In genomic region chr17:63862399-63862798, GRCm38 (mm10) we compare ENCODE assay signal across 13 mouse cellular contexts. TPM values are rescaled to one million over a fixed set of nuclear protein-coding genes. Genes with fewer than 3 reads are reported as not detected.
DNase-seq lines count a peak whose midpoint lies in the region; ATAC-seq and TF ChIP-seq lines count a peak whose summit lies in the region.
"Had no signal": no experiment of that assay in that cellular context is flagged by ENCODE, and none has a peak within 500 bp of the region (broad histone marks: within the 10 kb centered on the region; RNA-seq: fewer than 3 reads in every experiment).

No protein-coding gene starts in this region.

- no peak overlapping the region for H3K9ac ChIP-seq in heart, postnatal 0 days (replicated peaks; ENCODE audit: low read depth, low read length)
- H3K9ac ChIP-seq in lung, embryonic 15.5 days: no peak overlapping the region
- H3K9ac ChIP-seq in embryonic facial prominence, embryonic 14.5 days (ENCODE audit: low read depth, low read length): no peak overlapping the region

- H3ac ChIP-seq in myocyte (ENCODE audit: control insufficient read depth, insufficient read length): no peak overlapping the region

- TF ChIP-seq POLR2A in myocyte (IDR thresholded peaks at IDR 0.05; ENCODE audit: insufficient read length, low read depth): no peak

- no peaks in the 10 kb centered on the region for H3K27me3 ChIP-seq in heart, postnatal 0 days (ENCODE audit: control insufficient read depth, insufficient read depth, low read length)
- no peaks in the 10 kb centered on the region for H3K27me3 ChIP-seq in lung, embryonic 15.5 days
- H3K27me3 ChIP-seq in embryonic facial prominence, embryonic 14.5 days (replicated peaks; ENCODE audit: control insufficient read depth, insufficient read depth, low read length): no peaks in the 10 kb centered on the region
- no peaks in the 10 kb centered on the region for H3K27me3 ChIP-seq in myocyte (ENCODE audit: control insufficient read depth, insufficient read depth, insufficient read length)
- H3K27me3 ChIP-seq: embryonic facial prominence, embryonic 12.5 days had no signal

- TF ChIP-seq EP300 in heart, postnatal 0 days (IDR thresholded peaks at IDR 0.05; ENCODE audit: low read depth): no peak

- peaks cover 28% of the 10 kb centered on the region for H3K79me2 ChIP-seq in myocyte (ENCODE audit: control insufficient read depth, insufficient read depth)

- ATAC-seq in heart, postnatal 0 days (ENCODE audit: insufficient read depth, low read depth): no peak
- ATAC-seq in lung, embryonic 15.5 days (ENCODE audit: borderline replicate concordance, extremely low read depth, low FRiP score, low TSS enrichment): no peak
- no peak for ATAC-seq in embryonic facial prominence, embryonic 14.5 days (ENCODE audit: low read depth)

- 31% methylated on average over 3 of the region's 3 CpGs for WGBS in heart, postnatal 0 days
- 40% methylated on average over 3 of the region's 3 CpGs for WGBS in lung, embryonic 15.5 days
- WGBS in embryonic facial prominence, embryonic 14.5 days: 72% methylated on average over 3 of the region's 3 CpGs

- H3K4me2 ChIP-seq in heart, postnatal 0 days (ENCODE audit: low read depth, low read length): peak overlapping the region; percentile 76; the same call in 1 of the 2 replicates
- peak overlapping the region; percentile 90; the same call in 1 of the 2 replicates for H3K4me2 ChIP-seq in lung, embryonic 15.5 days
- H3K4me2 ChIP-seq in embryonic facial prominence, embryonic 14.5 days (ENCODE audit: low read depth, low read length): peak overlapping the region; percentile 63
- H3K4me2 ChIP-seq in myocyte (ENCODE audit: low read depth): peak overlapping the region; percentile 99

- H3K9me3 ChIP-seq in heart, postnatal 0 days (replicated peaks; ENCODE audit: control insufficient read depth, low read length): no peaks in the 10 kb centered on the region
- H3K9me3 ChIP-seq in lung, embryonic 15.5 days: no peaks in the 10 kb centered on the region
- no peaks in the 10 kb centered on the region for H3K9me3 ChIP-seq in embryonic facial prominence, embryonic 14.5 days (ENCODE audit: control insufficient read depth, low read length)
- H3K9me3 ChIP-seq: embryonic facial prominence, embryonic 12.5 days had no signal

- H3K4me1 ChIP-seq in heart, postnatal 0 days (ENCODE audit: control insufficient read depth, insufficient read depth): no peaks in the 10 kb centered on the region
- peaks cover 12% of the 10 kb centered on the region; the same call in 1 of the 2 replicates for H3K4me1 ChIP-seq in lung, embryonic 15.5 days
- H3K4me1 ChIP-seq in embryonic facial prominence, embryonic 14.5 days (ENCODE audit: control insufficient read depth, insufficient read depth, low read length): no peaks in the 10 kb centered on the region; the same call in 1 of the 2 replicates
- H3K4me1 ChIP-seq: embryonic facial prominence, embryonic 12.5 days had no signal

- DNase-seq in heart, postnatal 0 days (ENCODE audit: low spot score): no peak
- no peak for DNase-seq in heart, postnatal 14 days
- DNase-seq in lung, postnatal 25 days (ENCODE audit: low spot score): no peak
- DNase-seq in embryonic facial prominence, embryonic 14.5 days (ENCODE audit: low spot score): no peak
- no peak for DNase-seq in Muller cell, postnatal 12 days (ENCODE audit: inconsistent ontology term)
- DNase-seq: cerebellum, adult 8-10 months; forebrain, postnatal 0 days; lung, postnatal 14 days; right cerebral cortex, adult 18-20 months had no signal

- intact Hi-C loops in heart, postnatal 14 days (cut with DNase I): loop anchor here (5.0 kb wide), 2 partner anchors 470 to 740 kb away; partner anchors contain the start of genes Man2a1 and Pja2

- H3K36me3 ChIP-seq in heart, postnatal 0 days (replicated peaks; ENCODE audit: control insufficient read depth, insufficient read depth, low read length): no peaks in the 10 kb centered on the region
- no peaks in the 10 kb centered on the region for H3K36me3 ChIP-seq in lung, embryonic 15.5 days
- no peaks in the 10 kb centered on the region for H3K36me3 ChIP-seq in embryonic facial prominence, embryonic 14.5 days (ENCODE audit: control insufficient read depth, insufficient read depth, low read length)
- H3K36me3 ChIP-seq in myocyte (ENCODE audit: control insufficient read depth, insufficient read depth): no peaks in the 10 kb centered on the region
- H3K36me3 ChIP-seq: embryonic facial prominence, embryonic 12.5 days had no signal

- no peak overlapping the region for H3K4me3 ChIP-seq in heart, postnatal 0 days (ENCODE audit: low read depth, low read length)
- no peak overlapping the region for H3K4me3 ChIP-seq in lung, embryonic 15.5 days
- H3K4me3 ChIP-seq in embryonic facial prominence, embryonic 14.5 days (ENCODE audit: low read depth, low read length): no peak overlapping the region
- peak overlapping the region; percentile 50 for H3K4me3 ChIP-seq in myocyte

- H3K27ac ChIP-seq in heart, postnatal 0 days (ENCODE audit: low read depth): no peak overlapping the region
- H3K27ac ChIP-seq in lung, embryonic 15.5 days: no peak overlapping the region
- H3K27ac ChIP-seq in embryonic facial prominence, embryonic 14.5 days (replicated peaks; ENCODE audit: low read depth, low read length): no peak overlapping the region

- no peak for TF ChIP-seq CTCF in heart, postnatal 0 days (IDR thresholded peaks at IDR 0.05; ENCODE audit: low read depth)

TF ChIP-seq in myocyte, 11 proteins besides CTCF, POLR2A, EP300 and RAD21:
- TF ChIP-seq MYOG (IDR thresholded peaks at IDR 0.05; ENCODE audit: control insufficient read depth in 1 of 3, insufficient read depth in 1 of 3, insufficient read length in 2 of 3, low read depth in 2 of 3) (no peak), USF1 (IDR thresholded peaks at IDR 0.05; ENCODE audit: low read depth) (no peak), E2F4 (IDR thresholded peaks at IDR 0.05; ENCODE audit: insufficient read depth) (no peak), REST (IDR thresholded peaks at IDR 0.05; ENCODE audit: insufficient read depth, insufficient read length) (no peak)

RNA-seq across cellular contexts. Expression of gene Fer, which starts 0.5 kb away (rescaled TPM):
- 12.4 and 15.1 TPM in 2 replicates for total RNA-seq in heart, postnatal 0 days (2014; rRNA removed; ENCODE audit: low replicate concordance)
- polyA plus RNA-seq in heart, postnatal 0 days (2015; fragmentation: Nextera tagmentation; extraction: Ambion mirVana): 16.2 and 16.5 TPM in 2 replicates
- 10 to 100 TPM; 17.7 to 19.2 TPM for total RNA-seq in heart, postnatal 14 days (2021)
- polyA plus RNA-seq in lung, embryonic 15.5 days (2015; fragmentation: Nextera tagmentation; extraction: Ambion mirVana): 28.1 and 29.8 TPM in 2 replicates
- polyA plus RNA-seq in embryonic facial prominence, embryonic 14.5 days (2014; fragmentation: Nextera tagmentation; extraction: Ambion mirVana): 33.1 and 35.8 TPM in 2 replicates
- polyA plus RNA-seq in myocyte (2012; fragmentation: generic; extraction: Trizol): 10.9 TPM

RNA-seq across cellular contexts. Expression of gene A930002H24Rik, which starts 1.2 kb away (rescaled TPM):
- total RNA-seq in heart, postnatal 0 days (2014; rRNA removed; ENCODE audit: low replicate concordance): 13.4 and 21.1 TPM in 2 replicates
- 2.9 and 3.1 TPM in 2 replicates for polyA plus RNA-seq in heart, postnatal 0 days (2015; fragmentation: Nextera tagmentation; extraction: Ambion mirVana)
- total RNA-seq in heart, postnatal 14 days (2021): not detected
- 3.3 and 4.1 TPM in 2 replicates for polyA plus RNA-seq in lung, embryonic 15.5 days (2015; fragmentation: Nextera tagmentation; extraction: Ambion mirVana)
- polyA plus RNA-seq in embryonic facial prominence, embryonic 14.5 days (2014; fragmentation: Nextera tagmentation; extraction: Ambion mirVana): 2.2 and 2.4 TPM in 2 replicates
- 1.6 TPM for polyA plus RNA-seq in myocyte (2012; fragmentation: generic; extraction: Trizol)
- total RNA-seq: layer of hippocampus, adult 2 months had no signal
